Mouse (Mus musculus) limb, embryonic 13.5 days (tissue): ENCODE measurements around the gene Ttll6. TPM values are rescaled to one million over a fixed set of nuclear protein-coding genes. Genes with fewer than 3 reads are reported as not detected.
"Not testable (repeated sequence)": the region's sequence is repeated elsewhere in the genome, so short reads cannot be mapped to it uniquely, and the experiment has no call there.

ENCODE experiments used
- ATAC-seq: fragments of 200-750 bp; cut with Nextera tagmentation; 2 replicates; pipeline ENCODE4 v1.8.0; 2017; ENCODE audit warnings: low read depth, moderate number of reproducible peaks, moderate TSS enrichment; ENCODE audit not compliant: low FRiP score
- H3K27ac ChIP-seq: fragments of 300-500 bp; sonication (generic); 2 replicates; pipeline ENCODE4 v1.5.1; 2015; ENCODE audit warnings: inconsistent platforms, mild to moderate bottlenecking, moderate library complexity
- H3K27me3 ChIP-seq: fragments of 300-500 bp; sonication (generic); 2 replicates; pipeline ENCODE4 v1.6.1; 2015; ENCODE audit warnings: mild to moderate bottlenecking, inconsistent platforms
- H3K36me3 ChIP-seq: fragments of 300-500 bp; sonication (generic); 2 replicates; pipeline ENCODE4 v1.6.1; 2015; ENCODE audit warnings: inconsistent platforms, mild to moderate bottlenecking, moderate library complexity
- H3K4me1 ChIP-seq: fragments of 300-500 bp; sonication (generic); 2 replicates; pipeline ENCODE4 v1.6.1; 2015; ENCODE audit warnings: inconsistent platforms
- H3K4me2 ChIP-seq: fragments of 300-500 bp; sonication (generic); replicated peaks from 2 replicates; pipeline ENCODE4 v1.6.1; 2015; ENCODE audit warnings: inconsistent platforms, mild to moderate bottlenecking, moderate library complexity
- H3K4me3 ChIP-seq: fragments of 300-500 bp; sonication (generic); 2 replicates; pipeline ENCODE4 v1.5.1; 2015; ENCODE audit warnings: moderate library complexity, mild to moderate bottlenecking, inconsistent platforms
- H3K9ac ChIP-seq: fragments of 300-500 bp; sonication (generic); 2 replicates; pipeline ENCODE4 v1.6.1; 2015; ENCODE audit warnings: mild to moderate bottlenecking, inconsistent platforms
- H3K9me3 ChIP-seq: fragments of 300-500 bp; sonication (generic); 2 replicates; pipeline ENCODE4 v1.6.1; 2016; ENCODE audit warnings: inconsistent platforms
- WGBS: fragments of 180-500 bp; shearing (Covaris S2); methylation state at CpG from one replicate; pipeline ENCODE4 v1.1.7; 2015; 5-methylcytosine and 5-hydroxymethylcytosine counted together
- polyA plus RNA-seq: library from polyadenylated mRNA; unstranded; fragments of >200 nt; fragmentation: Nextera tagmentation; extraction: Ambion mirVana; gene quantifications from 2 replicates; pipeline ENCODE4 v1.2.1, GENCODE M21; 2015

Gene Ttll6
- polyA plus RNA-seq, result not detected in 2 replicates

- Histone ChIP-seq H3K27me3 (peaks cover 29% of the 10 kb centered on the region), H3K4me2 (peak within 1 kb of the TSS; percentile 54), H3K9ac (0 out of 2 replicates have a peak within 1 kb of the TSS, but pooled peaks have one; percentile 13), H3K36me3 (no peaks in the 10 kb centered on the region), H3K4me1 (peaks cover 14% of the 10 kb centered on the region), H3K4me3 (peak within 1 kb of the TSS; percentile 24), H3K9me3 (no peaks in the 10 kb centered on the region), H3K27ac (no peak within 1 kb of the TSS)
- WGBS, result 16% methylated on average over 16 of the region's 16 CpGs
- no peak for ATAC-seq
These were observed at the start of gene Ttll6 for GRCm38 (mm10) chr11:96133239-96133865. Gene Ttll6, plus strand, starts transcription at chr11:96133786.

GRCm38 (mm10) chr11:96087981-96088380 lies 45.6 kb upstream of the Ttll6 start:
- Histone ChIP-seq H3K4me2 (no peak overlapping the region), H3K9ac (no peak overlapping the region), H3K27me3 (peaks cover 3% of the 10 kb centered on the region; the same call in 1 of the 2 replicates), H3K27ac (no peak overlapping the region), H3K4me3 (no peak overlapping the region), H3K36me3 (no peaks in the 10 kb centered on the region), H3K4me1 (no peaks in the 10 kb centered on the region), H3K9me3 (no peaks in the 10 kb centered on the region; the same call in 1 of the 2 replicates)
- 84% methylated on average over 6 of the region's 6 CpGs for WGBS
- ATAC-seq, result no peak

- no peak for ATAC-seq
These were observed 42.5 kb upstream of the Ttll6 start for GRCm38 (mm10) chr11:96091073-96091472.

GRCm38 (mm10) chr11:96092674-96093291 lies 40.8 kb upstream of the Ttll6 start:
- H3K36me3 ChIP-seq, result no peaks in the 10 kb centered on the region
- no peak for ATAC-seq
- H3K4me3 ChIP-seq, result no peak overlapping the region
- no peak overlapping the region for H3K27ac ChIP-seq
- H3K27me3 ChIP-seq, result peaks cover 3% of the 10 kb centered on the region; the same call in 1 of the 2 replicates
- H3K9me3 ChIP-seq, result no peaks in the 10 kb centered on the region; the same call in 1 of the 2 replicates
- no peak overlapping the region for H3K4me2 ChIP-seq
- H3K9ac ChIP-seq, result no peak overlapping the region
- no peaks in the 10 kb centered on the region for H3K4me1 ChIP-seq
- 43% methylated on average over 7 of the region's 7 CpGs for WGBS

More at GRCm38 (mm10) chr11:96091073-96091472, 42.5 kb upstream of the Ttll6 start:
- Histone ChIP-seq H3K4me3 (no peak overlapping the region), H3K4me2 (no peak overlapping the region), H3K9me3 (no peaks in the 10 kb centered on the region; the same call in 1 of the 2 replicates), H3K36me3 (no peaks in the 10 kb centered on the region), H3K4me1 (no peaks in the 10 kb centered on the region), H3K9ac (no peak overlapping the region), H3K27me3 (peaks cover 3% of the 10 kb centered on the region; the same call in 1 of the 2 replicates), H3K27ac (no peak overlapping the region)
- 58% methylated on average over 2 of the region's 2 CpGs for WGBS

- Histone ChIP-seq H3K36me3 (no peaks in the 10 kb centered on the region), H3K9ac (no peak overlapping the region), H3K27me3 (peaks cover 3% of the 10 kb centered on the region; the same call in 1 of the 2 replicates), H3K4me1 (no peaks in the 10 kb centered on the region), H3K4me2 (no peak overlapping the region), H3K9me3 (no peaks in the 10 kb centered on the region), H3K27ac (no peak overlapping the region), H3K4me3 (no peak overlapping the region)
- ATAC-seq, result no peak
- 16% methylated on average over 3 of the region's 3 CpGs for WGBS
These were observed 40.2 kb upstream of the Ttll6 start for GRCm38 (mm10) chr11:96093361-96093760.

- no peak overlapping the region for H3K27ac ChIP-seq
- H3K36me3 ChIP-seq, result no peaks in the 10 kb centered on the region
- no peaks in the 10 kb centered on the region for H3K4me1 ChIP-seq
- H3K9me3 ChIP-seq, result no peaks in the 10 kb centered on the region
- H3K9ac ChIP-seq, result no peak overlapping the region
- no peak overlapping the region for H3K4me2 ChIP-seq
- H3K4me3 ChIP-seq, result no peak overlapping the region
- no peaks in the 10 kb centered on the region for H3K27me3 ChIP-seq
- ATAC-seq, result no peak
- 52% methylated on average over 1 of the region's 1 CpGs for WGBS
These were observed 25.2 kb upstream of the Ttll6 start for GRCm38 (mm10) chr11:96108376-96108775.

GRCm38 (mm10) chr11:96110950-96111349 lies 22.6 kb upstream of the Ttll6 start:
- H3K4me2 ChIP-seq, H3K9me3 ChIP-seq, H3K36me3 ChIP-seq, H3K27ac ChIP-seq, H3K9ac ChIP-seq, H3K27me3 ChIP-seq, H3K4me1 ChIP-seq, ATAC-seq, H3K4me3 ChIP-seq: not testable (repeated sequence)
- WGBS, result 53% methylated on average over 2 of the region's 2 CpGs

- Histone ChIP-seq H3K9me3 (no peaks in the 10 kb centered on the region), H3K27me3 (no peaks in the 10 kb centered on the region; the same call in 1 of the 2 replicates), H3K4me2 (no peak within 1 kb of the TSS), H3K4me3 (no peak within 1 kb of the TSS), H3K4me1 (no peaks in the 10 kb centered on the region), H3K27ac (no peak within 1 kb of the TSS), H3K9ac (no peak within 1 kb of the TSS), H3K36me3 (no peaks in the 10 kb centered on the region)
- 43% methylated on average over 14 of the region's 14 CpGs for WGBS
- no peak for ATAC-seq
These were observed 21.8 kb upstream of the Ttll6 start, which contains the start of gene Calcoco2 for GRCm38 (mm10) chr11:96111751-96112150. Gene Calcoco2, minus strand, starts transcription at chr11:96111964.

GRCm38 (mm10) chr11:96114077-96114476 lies 19.5 kb upstream of the Ttll6 start:
- H3K4me2 ChIP-seq, result no peak overlapping the region
- 61% methylated on average over 2 of the region's 2 CpGs for WGBS
- no peaks in the 10 kb centered on the region for H3K36me3 ChIP-seq
- H3K27me3 ChIP-seq, result no peaks in the 10 kb centered on the region; the same call in 1 of the 2 replicates
- no peak for ATAC-seq
- H3K9me3 ChIP-seq, result no peaks in the 10 kb centered on the region
- no peaks in the 10 kb centered on the region for H3K4me1 ChIP-seq
- no peak overlapping the region for H3K9ac ChIP-seq
- no peak overlapping the region for H3K4me3 ChIP-seq
- H3K27ac ChIP-seq, result no peak overlapping the region

GRCm38 (mm10) chr11:96115416-96115815 lies 18.2 kb upstream of the Ttll6 start:
- Histone ChIP-seq H3K4me2 (no peak overlapping the region), H3K4me1 (no peaks in the 10 kb centered on the region), H3K36me3 (no peaks in the 10 kb centered on the region), H3K27me3 (peaks cover 4% of the 10 kb centered on the region; the same call in 1 of the 2 replicates), H3K27ac (no peak overlapping the region), H3K9me3 (no peaks in the 10 kb centered on the region), H3K9ac (no peak overlapping the region), H3K4me3 (no peak overlapping the region)
- ATAC-seq, result no peak
- 92% methylated on average over 6 of the region's 6 CpGs for WGBS

- H3K27me3 ChIP-seq, result peaks cover 8% of the 10 kb centered on the region
- no peak overlapping the region for H3K4me2 ChIP-seq
- no peak for ATAC-seq
- H3K4me3 ChIP-seq, result no peak overlapping the region
- WGBS, result 83% methylated on average over 3 of the region's 3 CpGs
- H3K4me1 ChIP-seq, result no peaks in the 10 kb centered on the region
- no peaks in the 10 kb centered on the region for H3K36me3 ChIP-seq
- H3K9me3 ChIP-seq, result no peaks in the 10 kb centered on the region
- H3K9ac ChIP-seq, result no peak overlapping the region
- no peak overlapping the region for H3K27ac ChIP-seq
These were observed 17.5 kb upstream of the Ttll6 start for GRCm38 (mm10) chr11:96116116-96116515.

GRCm38 (mm10) chr11:96116925-96117324 lies 16.7 kb upstream of the Ttll6 start:
- H3K4me2 ChIP-seq, H3K36me3 ChIP-seq, H3K9me3 ChIP-seq, H3K9ac ChIP-seq, H3K4me3 ChIP-seq, H3K4me1 ChIP-seq, ATAC-seq, H3K27ac ChIP-seq: not testable (repeated sequence)
- H3K27me3 ChIP-seq, result peaks cover 17% of the 10 kb centered on the region
- 86% methylated on average over 3 of the region's 3 CpGs for WGBS
